Mouse (Mus musculus): Measurements from ENCODE around the gene C5ar2. TPM values are rescaled to one million over a fixed set of nuclear protein-coding genes. Genes with fewer than 3 reads are reported as not detected.
"Not testable (repeated sequence)": the region's sequence is repeated elsewhere in the genome, so short reads cannot be mapped to it uniquely, and the experiment has no call there.

C5ar2 gene
- total and polyA plus RNA-seq, 2 experiments from 2014 or later: 0.65 to 0.67 TPM

- Histone ChIP-seq H3K4me1 (ENCODE audit: control insufficient read depth, insufficient read depth) (no peaks in the 10 kb centered on the region), H3K4me3 (ENCODE audit: low read depth, low read length) (no peak overlapping the region), H3K27ac (ENCODE audit: low read depth) (no peak overlapping the region), H3K9ac (replicated peaks; ENCODE audit: low read depth, low read length) (no peak overlapping the region), H3K9me3 (replicated peaks; ENCODE audit: control insufficient read depth, low read length) (no peaks in the 10 kb centered on the region), H3K36me3 (replicated peaks; ENCODE audit: control insufficient read depth, insufficient read depth, low read length) (no peaks in the 10 kb centered on the region), H3K4me2 (ENCODE audit: low read depth, low read length) (no peak overlapping the region), H3K27me3 (ENCODE audit: control insufficient read depth, insufficient read depth, low read length) (no peaks in the 10 kb centered on the region)
- TF ChIP-seq EP300 (IDR thresholded peaks at IDR 0.05; ENCODE audit: low read depth) (no peak), CTCF (IDR thresholded peaks at IDR 0.05; ENCODE audit: low read depth) (no peak)
- ATAC-seq (ENCODE audit: insufficient read depth, low read depth) (no peak), DNase-seq (ENCODE audit: low spot score) (no peak)
- WGBS: 78% methylated on average over 11 of the region's 11 CpGs
These were observed 13.9 kb upstream of the C5ar2 start for GRCm38 (mm10) chr7:16257830-16258229.

GRCm38 (mm10) chr7:16255963-16256362, 12.0 kb upstream of the C5ar2 start:
- not testable (repeated sequence) for H3K4me1 ChIP-seq (ENCODE audit: control insufficient read depth, insufficient read depth); ATAC-seq (ENCODE audit: insufficient read depth, low read depth); H3K27me3 ChIP-seq (ENCODE audit: control insufficient read depth, insufficient read depth, low read length); H3K4me3 ChIP-seq (ENCODE audit: low read depth, low read length); H3K9me3 ChIP-seq (replicated peaks; ENCODE audit: control insufficient read depth, low read length); H3K36me3 ChIP-seq (replicated peaks; ENCODE audit: control insufficient read depth, insufficient read depth, low read length); H3K4me2 ChIP-seq (ENCODE audit: low read depth, low read length); H3K27ac ChIP-seq (ENCODE audit: low read depth); H3K9ac ChIP-seq (replicated peaks; ENCODE audit: low read depth, low read length); DNase-seq (ENCODE audit: low spot score)
- WGBS: 69% methylated on average over 4 of the region's 4 CpGs

GRCm38 (mm10) chr7:16254195-16254594, 10.2 kb upstream of the C5ar2 start:
- WGBS: 32% methylated on average over 4 of the region's 4 CpGs
- no peak overlapping the region for H3K4me3 ChIP-seq (ENCODE audit: low read depth, low read length)
- DNase-seq (ENCODE audit: low spot score) (no peak), ATAC-seq (ENCODE audit: insufficient read depth, low read depth) (no peak)
- no peaks in the 10 kb centered on the region for H3K4me1 ChIP-seq (ENCODE audit: control insufficient read depth, insufficient read depth)
- no peak overlapping the region for H3K4me2 ChIP-seq (ENCODE audit: low read depth, low read length)
- H3K27me3 ChIP-seq (ENCODE audit: control insufficient read depth, insufficient read depth, low read length): no peaks in the 10 kb centered on the region
- TF ChIP-seq CTCF (IDR thresholded peaks at IDR 0.05; ENCODE audit: low read depth) (no peak), EP300 (IDR thresholded peaks at IDR 0.05; ENCODE audit: low read depth) (no peak)
- H3K36me3 ChIP-seq (replicated peaks; ENCODE audit: control insufficient read depth, insufficient read depth, low read length): no peaks in the 10 kb centered on the region
- no peak overlapping the region for H3K9ac ChIP-seq (replicated peaks; ENCODE audit: low read depth, low read length)
- no peak overlapping the region for H3K27ac ChIP-seq (ENCODE audit: low read depth)
- no peaks in the 10 kb centered on the region for H3K9me3 ChIP-seq (replicated peaks; ENCODE audit: control insufficient read depth, low read length)

- no peak overlapping the region for H3K27ac ChIP-seq (ENCODE audit: low read depth)
- H3K27me3 ChIP-seq (ENCODE audit: control insufficient read depth, insufficient read depth, low read length): no peaks in the 10 kb centered on the region
- TF ChIP-seq EP300 (IDR thresholded peaks at IDR 0.05; ENCODE audit: low read depth): no peak
- no peak for TF ChIP-seq CTCF (IDR thresholded peaks at IDR 0.05; ENCODE audit: low read depth)
- H3K9me3 ChIP-seq (replicated peaks; ENCODE audit: control insufficient read depth, low read length): no peaks in the 10 kb centered on the region
- no peak overlapping the region for H3K4me3 ChIP-seq (ENCODE audit: low read depth, low read length)
- no peak for DNase-seq (ENCODE audit: low spot score)
- no peak overlapping the region for H3K9ac ChIP-seq (replicated peaks; ENCODE audit: low read depth, low read length)
- ATAC-seq (ENCODE audit: insufficient read depth, low read depth): no peak
- no peak overlapping the region for H3K4me2 ChIP-seq (ENCODE audit: low read depth, low read length)
- H3K4me1 ChIP-seq (ENCODE audit: control insufficient read depth, insufficient read depth): no peaks in the 10 kb centered on the region
- 68% methylated on average over 5 of the region's 5 CpGs for WGBS
- H3K36me3 ChIP-seq (replicated peaks; ENCODE audit: control insufficient read depth, insufficient read depth, low read length): no peaks in the 10 kb centered on the region
These were observed 6.7 kb upstream of the C5ar2 start for GRCm38 (mm10) chr7:16250687-16251086.

GRCm38 (mm10) chr7:16245958-16246357, 2.0 kb upstream of the C5ar2 start:
- no peak for TF ChIP-seq CTCF (IDR thresholded peaks at IDR 0.05; ENCODE audit: low read depth)
- TF ChIP-seq EP300 (IDR thresholded peaks at IDR 0.05; ENCODE audit: low read depth): no peak
- WGBS: 11% methylated on average over 2 of the region's 4 CpGs
- Histone ChIP-seq H3K36me3 (replicated peaks; ENCODE audit: control insufficient read depth, insufficient read depth, low read length) (no peaks in the 10 kb centered on the region), H3K27ac (ENCODE audit: low read depth) (no peak overlapping the region), H3K4me1 (ENCODE audit: control insufficient read depth, insufficient read depth) (no peaks in the 10 kb centered on the region), H3K9me3 (replicated peaks; ENCODE audit: control insufficient read depth, low read length) (no peaks in the 10 kb centered on the region), H3K4me3 (ENCODE audit: low read depth, low read length) (no peak overlapping the region), H3K27me3 (ENCODE audit: control insufficient read depth, insufficient read depth, low read length) (no peaks in the 10 kb centered on the region), H3K4me2 (ENCODE audit: low read depth, low read length) (no peak overlapping the region), H3K9ac (replicated peaks; ENCODE audit: low read depth, low read length) (no peak overlapping the region)
- DNase-seq (ENCODE audit: low spot score) (no peak), ATAC-seq (ENCODE audit: insufficient read depth, low read depth) (no peak)

- whole genome bisulfite sequencing: 68% methylated on average over 6 of the region's 6 CpGs
- Histone ChIP-seq H3K4me2 (ENCODE audit: low read depth, low read length) (no peak overlapping the region), H3K27me3 (ENCODE audit: control insufficient read depth, insufficient read depth, low read length) (no peaks in the 10 kb centered on the region), H3K4me1 (ENCODE audit: control insufficient read depth, insufficient read depth) (0 out of 2 replicates have a peak, but pooled peaks cover 6% of the 10 kb centered on the region), H3K9me3 (replicated peaks; ENCODE audit: control insufficient read depth, low read length) (no peaks in the 10 kb centered on the region), H3K36me3 (replicated peaks; ENCODE audit: control insufficient read depth, insufficient read depth, low read length) (no peaks in the 10 kb centered on the region), H3K9ac (replicated peaks; ENCODE audit: low read depth, low read length) (no peak overlapping the region), H3K4me3 (ENCODE audit: low read depth, low read length) (no peak overlapping the region), H3K27ac (ENCODE audit: low read depth) (no peak overlapping the region)
- DNase-seq (ENCODE audit: low spot score): no peak
- TF ChIP-seq CTCF (IDR thresholded peaks at IDR 0.05; ENCODE audit: low read depth): no peak
- no peak for TF ChIP-seq EP300 (IDR thresholded peaks at IDR 0.05; ENCODE audit: low read depth)
- ATAC-seq (ENCODE audit: insufficient read depth, low read depth): no peak
These were observed 1.8 kb downstream of the C5ar2 start for GRCm38 (mm10) chr7:16242198-16242597.
